Mouse (Mus musculus) right cerebral cortex, postnatal 10 days (tissue): ENCODE measurements at regions not wholly inside any gene's neighbourhood (a gene's known extent, or its start where the extent isn't known, plus 50 kb on each side); places are given as distances from the start of the nearest gene placed in this dataset.

Source experiments
- DNase-seq, 2 experiments: peaks; one replicate each; pipeline ENCODE4 v3.0.0; 2021; ENCODE audit warnings: low spot score in 2 of 2

DNA sequence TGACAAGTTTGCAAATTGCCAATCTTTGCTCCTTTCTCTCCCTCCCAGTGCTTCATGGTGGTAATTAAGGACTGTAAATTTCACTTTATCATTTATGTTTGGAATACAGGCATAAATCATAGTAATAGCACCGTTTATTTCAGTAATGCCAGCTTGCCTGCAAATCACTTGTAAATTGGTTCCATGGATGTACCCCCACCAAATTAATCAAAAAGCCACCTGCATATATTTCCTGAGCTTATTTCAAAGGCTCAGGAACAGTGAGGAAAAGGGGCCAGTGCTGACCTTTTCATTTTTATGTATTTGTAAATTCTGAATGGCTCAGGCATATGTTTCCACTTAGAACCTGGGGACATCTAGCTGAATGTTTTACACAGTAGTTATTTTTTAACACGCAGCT, 115.0 kb downstream of the D3Ertd751e start:
- no peak for DNase-seq

DNA sequence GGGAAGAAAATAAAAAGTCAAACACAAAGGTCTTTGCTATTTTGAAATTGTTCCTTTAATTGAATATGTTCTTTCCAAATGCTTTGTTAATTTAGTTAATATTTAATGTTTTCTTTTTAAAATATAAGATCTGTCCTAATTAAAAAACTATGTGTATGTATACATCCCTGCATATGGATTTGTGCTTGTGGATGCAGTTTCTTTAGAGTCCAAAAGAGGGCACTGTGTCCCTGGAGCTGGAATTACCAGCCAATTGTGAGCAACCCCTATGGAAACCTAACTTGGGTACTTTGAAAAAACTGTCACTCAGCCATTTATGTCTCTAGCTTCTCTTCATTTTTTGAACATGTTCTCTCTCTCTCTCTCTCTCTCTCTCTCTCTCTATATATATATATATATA, 120.3 kb downstream of the D3Ertd751e start:
- DNase-seq = no peak

DNA sequence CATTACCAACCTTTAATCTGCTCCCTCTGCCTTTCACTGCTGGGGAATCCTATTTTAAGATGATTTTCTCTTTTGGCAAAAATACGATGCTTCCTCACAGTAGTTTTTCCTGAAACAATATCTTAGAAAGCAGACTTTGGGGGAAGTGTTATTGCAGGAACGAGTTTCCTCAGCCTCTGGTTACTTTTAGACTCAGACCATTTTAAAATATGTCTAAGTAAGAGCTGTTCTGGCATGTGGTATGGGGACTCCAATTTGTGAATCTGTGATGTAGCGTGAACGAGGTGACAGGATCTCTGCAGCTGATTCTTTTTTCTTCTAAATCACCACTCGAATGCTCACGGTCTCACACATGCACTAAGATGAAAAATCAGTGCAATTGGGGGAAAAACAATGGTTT, 166.5 kb downstream of the D3Ertd751e start:
- peak in 1 of 2 experiments; percentile 39 for DNase-seq

DNA sequence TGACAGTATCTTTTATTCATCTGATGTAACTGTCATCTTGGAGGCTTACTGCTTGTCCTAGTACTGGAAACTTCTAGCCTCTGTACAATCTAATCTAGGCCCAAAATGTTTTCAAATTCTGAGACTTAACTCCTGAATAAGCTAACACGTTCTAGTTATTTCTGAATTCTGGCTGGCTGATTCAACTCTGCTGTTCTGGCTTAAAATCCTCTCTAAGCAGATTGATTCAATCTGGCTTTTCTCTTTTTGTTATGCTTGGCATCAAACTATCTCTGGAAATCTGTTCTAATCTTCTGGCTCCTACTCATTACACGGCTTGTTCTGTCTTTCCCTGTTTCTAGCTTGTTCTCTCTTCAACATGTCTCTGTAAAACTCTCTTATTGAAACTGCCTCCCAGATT, 170.8 kb downstream of the D3Ertd751e start:
- DNase-seq = peak in 1 of 2 experiments; percentile 29

DNA sequence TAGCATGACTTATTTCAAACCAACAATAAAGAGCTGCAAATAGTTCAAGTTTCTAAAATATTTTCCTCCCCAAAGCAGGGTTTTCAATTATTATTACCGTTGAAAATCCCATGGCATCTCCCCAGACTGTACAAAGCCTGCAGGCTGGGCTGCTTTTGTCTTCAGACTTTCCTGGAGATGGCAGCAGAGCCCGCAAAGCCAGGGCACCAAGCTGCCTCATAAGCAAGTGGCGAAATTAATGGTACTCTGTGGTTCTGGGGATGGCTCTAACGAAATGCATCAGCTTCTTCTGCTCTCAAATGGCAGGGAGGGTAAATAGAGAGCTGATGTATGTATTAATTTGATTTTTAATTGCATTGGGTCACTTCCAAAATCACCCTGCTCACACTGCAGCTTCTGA, 197.4 kb downstream of the D3Ertd751e start:
- peak; percentile 58 to 60 for DNase-seq

DNA sequence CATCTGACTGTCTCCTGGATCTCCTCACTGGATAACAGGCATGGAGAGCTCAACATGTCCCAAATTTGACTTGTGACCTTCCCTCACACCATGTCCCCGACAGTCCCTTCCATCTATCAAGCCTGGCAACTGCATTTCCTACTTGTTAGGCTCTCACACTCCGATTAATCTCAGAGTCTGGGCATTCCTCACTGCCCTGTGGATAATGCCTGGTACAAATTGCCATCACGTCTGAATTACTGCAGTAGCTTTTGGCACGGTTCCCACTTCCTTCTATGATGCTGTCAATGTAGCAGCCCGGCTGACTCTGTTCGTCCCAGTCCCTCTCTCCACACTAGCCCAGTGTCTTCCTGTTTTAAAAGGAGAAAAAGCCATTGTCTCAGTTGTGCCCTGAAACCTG, 200.6 kb downstream of the D3Ertd751e start:
- no peak for DNase-seq

DNA sequence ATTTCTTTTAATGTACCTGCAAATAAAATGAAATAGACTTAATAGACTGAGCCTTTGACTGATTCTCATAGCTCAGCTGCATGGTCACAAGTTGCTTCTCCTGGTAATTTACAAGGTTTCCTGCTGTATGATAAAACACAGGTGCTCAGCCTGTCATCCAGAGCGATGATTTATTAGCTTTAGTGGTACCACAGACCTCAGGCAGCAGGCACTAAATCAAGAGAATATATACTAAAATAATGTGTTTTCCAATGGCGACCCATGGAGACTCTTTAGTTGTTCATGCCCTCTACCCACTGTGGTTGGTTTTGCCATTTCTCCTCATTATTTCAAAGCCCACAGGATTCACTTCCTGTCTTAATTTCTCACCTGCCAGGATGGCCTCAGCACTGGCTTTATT, 207.0 kb downstream of the D3Ertd751e start:
- no peak for DNase-seq

DNA sequence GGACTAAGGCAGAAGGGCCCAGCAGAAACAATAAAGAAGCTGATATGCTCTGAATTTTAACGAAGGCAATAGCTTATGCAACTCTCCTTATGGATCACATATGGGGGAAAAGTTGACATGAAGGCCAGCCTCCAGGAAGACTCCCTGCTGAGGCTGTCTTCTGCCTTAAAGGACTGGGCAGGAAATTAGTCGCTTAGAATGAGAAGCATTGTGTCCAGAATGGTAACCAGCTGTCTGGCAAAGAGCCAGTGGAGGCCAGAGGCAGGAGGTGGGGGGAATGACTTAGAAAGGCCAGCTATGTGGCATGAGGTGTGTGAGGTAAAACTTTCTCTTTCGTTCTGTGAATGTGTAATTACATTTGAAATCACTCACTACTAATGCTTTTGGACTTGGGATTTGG, 215.0 kb downstream of the D3Ertd751e start:
- DNase-seq = no peak

DNA sequence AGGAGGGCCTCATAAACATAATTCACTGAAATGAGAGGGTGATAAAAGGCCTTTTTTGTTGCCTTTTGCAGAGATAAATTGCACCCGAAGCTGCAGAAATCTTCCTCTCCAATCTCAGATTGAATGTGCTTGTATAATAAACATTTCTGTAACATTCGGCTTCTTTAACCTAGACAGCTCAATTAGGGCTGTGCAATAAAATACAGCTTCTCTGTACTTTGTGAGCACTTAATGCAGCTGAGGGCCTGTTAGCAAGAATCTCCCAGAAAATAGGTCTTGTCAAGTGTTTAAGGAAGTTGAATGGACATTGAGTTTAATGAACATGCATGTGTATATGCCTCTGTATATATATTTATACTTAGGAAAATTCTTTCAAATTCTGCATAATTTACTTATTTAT, 217.8 kb downstream of the D3Ertd751e start:
- DNase-seq = no peak

DNA sequence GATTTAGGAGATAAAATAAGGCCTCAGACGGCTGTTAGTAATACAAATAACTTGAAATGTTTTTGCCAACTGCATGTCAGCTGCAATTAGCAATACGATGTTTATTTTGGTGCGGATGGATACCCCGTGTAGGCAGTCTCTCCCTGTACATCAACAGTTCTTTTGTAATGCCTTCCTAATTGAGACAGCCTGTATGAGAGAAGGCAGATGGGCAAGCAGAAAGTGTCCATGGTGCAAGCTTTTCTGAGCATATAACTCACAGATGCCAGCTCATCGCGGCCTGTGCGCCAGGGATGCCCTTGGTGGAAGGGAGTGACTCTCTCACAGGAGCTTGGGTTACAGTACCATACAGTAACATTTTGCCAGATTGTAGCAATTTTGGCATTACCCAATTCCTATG, 220.5 kb downstream of the D3Ertd751e start:
- peak; percentile 43 to 70 for DNase-seq

DNA sequence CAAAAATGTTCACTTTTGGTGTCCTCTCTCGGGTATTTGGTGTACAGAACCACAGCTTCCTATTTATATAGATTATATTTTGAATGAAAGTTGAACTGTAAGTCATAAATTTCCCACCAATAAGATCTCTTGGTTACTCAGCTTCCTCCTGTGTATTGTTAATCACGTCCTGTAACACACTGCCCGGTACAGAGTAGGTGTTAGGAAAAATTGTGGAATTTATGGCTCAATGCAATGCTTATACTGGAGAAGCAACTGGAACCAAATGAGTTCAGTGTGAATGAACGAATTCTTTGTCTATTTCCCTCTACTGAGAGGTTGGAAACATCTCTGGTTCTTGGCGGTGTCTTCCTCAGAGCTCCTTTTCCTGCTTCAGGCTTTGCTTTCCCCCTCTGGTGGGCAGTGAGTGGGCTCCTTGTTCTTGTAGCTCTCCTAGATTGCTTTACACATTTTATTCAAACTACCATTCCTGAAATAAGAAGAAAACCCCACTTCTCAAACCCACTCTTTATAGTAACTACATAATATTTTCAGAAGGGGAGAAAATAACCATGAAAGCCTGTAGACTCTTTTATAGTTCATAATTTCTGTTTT, 264.4 kb downstream of the D3Ertd751e start:
- no peak for DNase-seq

DNA sequence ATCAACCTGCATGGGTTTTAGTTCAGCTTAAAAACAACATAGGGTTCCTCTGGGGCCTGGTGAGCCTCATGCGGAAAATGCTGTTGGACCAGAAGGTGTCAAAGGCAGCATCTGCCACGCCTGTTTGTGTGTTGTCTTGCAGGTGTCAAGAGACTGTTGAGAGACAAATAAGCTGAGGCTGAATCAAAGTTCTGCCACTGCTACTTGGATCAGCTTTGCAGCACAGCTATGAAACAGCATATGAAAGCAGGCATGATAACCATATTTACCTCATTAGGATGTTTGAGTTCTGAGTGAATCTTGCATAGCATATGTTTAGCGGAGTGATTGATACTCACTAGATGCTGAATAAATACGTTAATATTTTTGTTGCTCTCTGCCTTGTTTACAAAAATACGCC, 280.8 kb downstream of the D3Ertd751e start:
- no peak for DNase-seq

DNA sequence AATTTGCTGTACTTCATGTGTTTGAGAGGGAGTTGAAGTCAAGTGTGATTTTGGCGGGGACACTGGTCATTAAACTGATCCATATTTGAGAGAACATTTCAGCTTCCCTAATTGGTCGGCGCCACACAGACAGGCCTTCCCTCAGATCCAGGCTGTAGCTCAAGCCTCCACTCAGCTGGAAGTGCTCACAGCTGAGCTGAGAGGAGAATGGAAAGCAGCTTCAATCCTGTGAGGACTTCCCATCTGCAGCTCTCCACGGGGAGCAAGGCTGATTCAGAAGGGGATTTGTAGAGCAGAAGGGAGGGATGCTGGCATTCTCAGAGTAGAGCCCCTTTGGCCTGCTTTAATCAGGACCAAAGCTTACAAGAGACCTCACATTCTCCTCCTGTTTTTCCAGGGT, 297.2 kb downstream of the D3Ertd751e start:
- peak; percentile 19 to 22 for DNase-seq

DNA sequence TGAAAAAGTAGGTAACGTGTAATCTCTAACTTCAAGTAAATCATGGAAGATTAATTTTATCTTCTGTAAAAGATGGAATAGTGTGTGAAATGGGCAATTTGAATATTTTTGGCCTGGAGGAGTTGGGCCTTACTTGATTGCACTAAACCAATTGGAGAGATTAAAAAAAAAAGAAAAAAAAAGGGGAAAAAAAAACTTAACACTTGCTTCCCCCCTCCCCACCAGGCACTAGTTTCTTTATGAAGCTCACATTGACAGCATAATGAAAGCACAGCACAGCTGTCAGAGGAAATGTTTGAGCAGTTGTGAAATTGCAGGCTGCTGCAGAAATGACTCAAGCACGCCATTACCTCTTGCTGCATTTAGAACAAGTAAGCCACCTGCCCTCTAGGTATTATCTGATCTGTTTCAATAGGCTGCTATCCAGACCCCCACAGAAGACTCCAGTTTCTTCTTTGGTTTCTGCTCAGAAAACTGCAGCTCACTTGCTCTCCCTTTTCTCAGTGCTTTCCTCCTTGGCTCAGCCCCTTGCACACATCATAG, 297.9 kb downstream of the D3Ertd751e start:
- DNase-seq = no peak

DNA sequence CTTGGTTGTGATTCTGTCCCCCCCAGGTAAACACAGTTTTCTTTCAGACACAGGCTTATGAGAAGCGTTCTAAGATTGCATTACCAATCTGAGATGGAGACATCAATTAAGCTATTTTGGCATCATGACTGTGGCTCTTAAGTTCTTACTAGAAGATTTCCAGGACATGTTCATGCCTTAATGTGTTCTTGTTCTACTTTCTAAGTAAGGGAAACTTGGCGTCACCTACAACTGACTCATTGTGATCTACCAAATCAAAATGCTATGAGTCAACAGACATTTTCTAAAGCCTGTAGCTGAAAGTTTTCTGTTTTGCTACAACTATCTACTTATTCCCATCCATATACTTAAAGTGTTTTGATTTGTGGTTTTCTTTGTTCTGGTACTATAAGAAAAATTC, 298.5 kb downstream of the D3Ertd751e start:
- DNase-seq = no peak

DNA sequence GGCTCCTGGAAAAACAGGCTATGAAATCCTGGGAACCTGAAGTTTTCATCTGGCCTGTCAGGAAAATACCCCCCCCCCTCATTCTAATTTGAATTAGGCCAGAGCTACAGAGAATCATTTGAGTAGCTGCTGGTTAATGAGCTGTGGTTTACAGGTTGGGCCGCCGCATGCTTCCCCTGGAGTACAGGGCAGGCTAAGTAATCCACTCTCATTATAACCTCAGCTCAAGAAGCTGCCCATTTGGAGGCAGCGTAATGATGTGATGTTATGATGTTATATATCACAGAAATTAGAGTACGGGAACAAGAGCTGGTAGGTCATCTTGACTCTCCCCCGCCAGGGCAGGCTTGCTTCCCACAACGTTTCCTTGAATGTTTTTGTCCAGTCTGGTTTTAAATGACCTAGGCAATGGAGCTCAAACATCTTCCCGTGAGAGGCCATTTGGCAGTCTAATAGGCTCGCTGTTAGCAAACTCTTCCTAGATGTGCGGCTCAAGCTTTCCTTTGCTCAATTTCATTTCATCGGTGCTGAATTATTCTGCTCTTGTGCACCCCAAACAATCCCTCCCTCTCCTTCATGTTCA, 315.0 kb downstream of the D3Ertd751e start:
- DNase-seq = no peak

DNA sequence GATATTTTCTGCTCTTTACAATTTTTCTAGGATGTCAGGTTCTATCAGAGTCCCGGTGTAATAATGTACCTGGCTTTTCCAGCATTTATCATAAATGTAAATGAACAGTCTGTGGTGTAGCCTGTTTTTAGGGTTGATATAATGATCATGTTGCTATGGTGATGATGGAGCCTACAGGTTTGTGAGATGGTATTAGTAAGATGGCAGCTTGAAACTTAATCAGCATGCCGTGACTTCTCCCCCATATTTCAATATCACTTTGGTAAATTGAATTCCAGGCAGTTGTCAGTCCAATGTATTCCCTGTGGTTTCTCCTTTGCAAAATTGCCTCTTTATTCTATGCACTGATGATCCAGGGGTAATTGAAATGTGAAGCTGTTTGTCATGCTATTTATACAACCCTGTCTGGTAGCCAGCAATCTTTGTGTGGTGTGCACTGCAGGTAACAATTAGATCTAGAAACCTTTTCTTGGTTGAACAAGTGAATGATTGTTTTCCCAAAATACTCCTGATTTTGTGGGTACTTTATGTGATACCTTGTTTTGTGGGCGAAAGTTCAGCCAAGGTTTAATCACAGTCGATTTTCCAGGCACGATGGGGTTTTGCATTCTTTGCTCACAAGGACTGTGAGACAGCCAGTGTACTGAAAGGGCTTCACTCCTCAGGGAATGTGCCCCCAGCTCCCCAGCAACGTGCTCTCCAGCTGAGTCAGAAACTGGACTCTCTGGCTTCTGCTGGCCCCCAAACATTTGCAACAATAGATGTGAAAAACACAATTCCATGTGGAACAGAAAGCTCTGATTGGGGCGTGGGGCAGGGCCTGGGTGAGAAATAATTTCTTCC, 322.9 kb downstream of the D3Ertd751e start:
- no peak for DNase-seq

DNA sequence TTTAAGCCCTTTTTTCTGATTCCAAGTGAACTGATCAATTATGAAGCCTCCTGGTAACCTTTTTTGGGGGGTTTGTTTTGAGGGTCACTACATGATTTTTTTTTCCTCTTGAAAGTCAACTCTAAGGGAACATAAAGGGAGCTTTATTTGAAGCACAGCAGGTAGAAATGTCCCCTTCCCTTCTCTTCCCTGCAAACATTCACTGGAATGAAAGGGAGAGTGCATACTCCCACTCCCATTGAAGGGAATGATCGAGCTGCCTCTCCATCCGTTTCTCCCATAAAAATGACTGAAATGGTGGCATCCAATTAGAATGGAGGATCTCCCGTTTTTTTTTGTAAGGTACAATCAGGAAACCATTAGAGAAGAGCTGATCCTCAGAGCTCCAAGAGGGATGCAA, 323.6 kb downstream of the D3Ertd751e start:
- DNase-seq = no peak

DNA sequence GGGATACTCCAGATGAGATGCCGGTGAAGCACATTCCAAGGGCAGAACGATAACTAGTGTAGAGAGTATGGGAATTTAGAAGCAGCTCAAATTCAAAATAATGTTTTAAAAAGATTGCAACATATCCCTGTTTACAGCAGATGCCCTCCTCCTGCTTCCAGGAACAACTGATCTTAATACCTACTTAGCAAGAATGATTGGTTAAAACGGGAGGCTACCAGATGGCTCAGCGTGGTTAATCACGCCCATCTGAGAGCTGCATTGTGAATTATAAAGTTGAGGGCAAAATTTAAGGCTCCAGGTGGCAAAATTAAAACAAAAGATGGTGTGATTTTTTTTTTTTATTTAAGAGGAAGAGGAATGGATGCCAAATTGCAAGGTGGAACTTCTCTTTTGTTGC, 324.6 kb downstream of the D3Ertd751e start:
- no peak for DNase-seq

DNA sequence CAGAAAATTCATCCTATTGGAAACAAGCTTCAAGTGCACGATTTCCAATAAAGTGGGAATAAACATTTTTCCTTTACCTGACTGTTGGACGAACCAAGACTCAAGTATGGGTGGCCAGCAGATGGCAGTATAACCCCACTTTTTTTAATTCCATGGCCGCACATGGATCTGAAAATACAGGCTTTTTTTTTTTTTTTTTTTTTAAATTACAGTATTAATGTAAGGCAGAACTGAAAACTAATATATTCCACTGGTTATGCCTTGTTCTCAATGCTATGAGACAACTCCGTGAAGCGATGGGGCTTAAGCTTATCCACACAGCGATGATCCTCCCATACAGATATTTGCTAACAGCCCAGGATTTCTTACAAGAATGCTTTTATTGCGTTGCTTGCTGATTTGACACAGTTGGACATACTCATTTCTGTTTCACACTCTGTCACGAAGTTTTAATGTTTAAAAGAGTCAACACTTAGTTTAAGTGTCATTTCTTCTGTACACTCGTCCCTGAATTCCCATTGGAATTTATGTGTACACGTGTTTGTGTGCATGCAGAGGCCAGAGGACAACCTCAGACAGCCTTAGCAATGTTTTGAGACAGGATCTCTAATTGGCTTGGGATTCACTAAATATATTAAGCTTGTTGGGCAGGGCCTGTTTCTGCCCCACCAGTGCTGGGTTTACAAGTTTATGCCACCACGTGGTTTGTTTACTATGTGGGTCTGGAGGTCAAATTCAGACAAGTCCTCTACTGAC, 332.3 kb downstream of the D3Ertd751e start:
- peak; percentile 47 to 63 for DNase-seq

DNA sequence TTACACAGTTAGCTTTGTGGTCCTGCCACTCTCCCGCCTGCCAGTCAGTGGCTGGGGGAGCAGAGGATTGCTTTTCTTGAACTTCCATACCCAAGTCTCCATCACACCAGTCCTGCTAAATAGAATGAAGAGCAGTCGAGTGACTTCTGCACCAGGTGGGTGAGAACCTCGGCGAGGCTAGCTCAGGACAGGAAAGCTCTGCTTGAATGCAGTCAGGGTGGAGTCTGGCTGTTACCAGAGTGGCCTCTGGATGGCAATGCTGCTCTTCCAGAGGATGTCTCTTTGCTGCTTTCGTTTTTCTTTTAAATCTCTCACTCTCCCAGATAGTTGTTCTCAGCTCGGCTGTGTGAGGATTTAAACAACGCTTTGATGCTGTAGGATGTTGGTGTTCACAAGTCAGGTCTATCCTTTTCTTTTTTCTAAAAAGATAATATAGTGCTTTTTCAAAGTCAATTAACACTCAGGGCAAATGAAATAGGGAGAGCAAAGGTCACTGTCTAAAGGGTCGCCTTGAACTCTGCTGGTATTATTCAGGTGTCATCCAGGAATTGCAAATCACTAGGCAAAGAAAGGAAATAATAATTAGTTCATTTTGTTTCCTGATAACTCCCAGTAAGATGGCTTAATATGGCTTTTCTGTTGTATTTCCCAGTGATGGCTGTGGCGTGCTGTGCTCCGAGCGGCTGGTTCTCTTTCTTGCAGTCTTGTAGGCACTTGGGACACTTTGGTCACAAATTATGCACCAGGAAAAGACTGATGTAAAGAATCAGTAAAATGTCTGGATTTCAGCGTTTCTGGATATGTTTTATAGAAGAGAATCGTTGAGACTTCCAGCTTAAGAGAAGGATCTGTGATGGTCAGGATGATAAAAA, 368.8 kb downstream of the D3Ertd751e start:
- peak; percentile 86 to 88 for DNase-seq
